Mouse (Mus musculus) liver, adult 2 months (tissue): ENCODE data around the gene Erv3. TPM values are rescaled to one million over a fixed set of nuclear protein-coding genes. Genes with fewer than 3 reads are reported as not detected.

Experiments
- DNase-seq: peaks from one replicate; pipeline ENCODE4 v3.0.0-alpha.2; 2011; ENCODE audit warnings: low read depth, low spot score; ENCODE audit errors: extremely low read depth
- H3K27ac ChIP-seq: fragments of 200-500 bp; replicated peaks from 2 replicates; pipeline ENCODE4 v1.5.1; 2012; ENCODE audit warnings: low read depth, mild to moderate bottlenecking, control low read depth, inconsistent platforms, low read length; ENCODE audit not compliant: insufficient read depth
- H3K27me3 ChIP-seq: fragments of 200-500 bp; 2 replicates; pipeline ENCODE4 v1.6.1; 2012; ENCODE audit warnings: mild to moderate bottlenecking, moderate library complexity, low read length, inconsistent platforms; ENCODE audit not compliant: control insufficient read depth, insufficient read depth
- H3K36me3 ChIP-seq: fragments of 200-500 bp; 2 replicates; pipeline ENCODE4 v1.6.1; 2012; ENCODE audit warnings: low read length, inconsistent platforms; ENCODE audit not compliant: control insufficient read depth, insufficient read depth
- H3K4me1 ChIP-seq: fragments of 200-500 bp; 2 replicates; pipeline ENCODE4 v1.6.1; 2011; ENCODE audit warnings: low read length; ENCODE audit not compliant: control insufficient read depth, insufficient read depth
- H3K4me3 ChIP-seq: fragments of 200-500 bp; 2 replicates; pipeline ENCODE4 v1.5.1; 2011; ENCODE audit warnings: low read depth, mild to moderate bottlenecking, control low read depth, low read length, moderate library complexity; ENCODE audit not compliant: insufficient read depth
- H3K79me2 ChIP-seq: fragments of 200-500 bp; 2 replicates; pipeline ENCODE4 v1.6.1; 2012; ENCODE audit warnings: inconsistent platforms, mild to moderate bottlenecking, low read length, moderate library complexity; ENCODE audit not compliant: control insufficient read depth, insufficient read depth
- H3K9ac ChIP-seq: fragments of 200-500 bp; 2 replicates; pipeline ENCODE4 v1.6.1; 2012; ENCODE audit warnings: low read depth, mild to moderate bottlenecking, control low read depth, inconsistent platforms, low read length
- CTCF ChIP-seq: fragments of 200-500 bp; IDR thresholded peaks from 2 replicates; pipeline ENCODE4 v1.5.1; 2011; ENCODE audit warnings: low read depth, low read length, control low read depth
- POLR2A ChIP-seq: fragments of 200-500 bp; IDR thresholded peaks from 2 replicates; pipeline ENCODE4 v1.6.1; 2011; ENCODE audit warnings: low read length, control low read depth; ENCODE audit not compliant: insufficient read depth; ENCODE audit errors: extremely low read depth
- WGBS: fragments of 180-500 bp; shearing (Covaris S2); methylation state at CpG from one replicate; pipeline ENCODE4 v1.1.7; 2018; 5-methylcytosine and 5-hydroxymethylcytosine counted together
- polyA plus RNA-seq: library from polyadenylated mRNA; depleted of rRNA; stranded (reverse); fragments of >200 nt; gene quantifications from 2 replicates; pipeline ENCODE4 v1.2.3, GENCODE M21; 2012
- total RNA-seq: library from RNA; depleted of rRNA; stranded (reverse); fragments of >200 nt; gene quantifications from 2 replicates; pipeline ENCODE4 v1.2.3, GENCODE M21; 2014

Erv3 gene
- total and polyA plus RNA-seq, 2 experiments = not detected

GRCm38 (mm10) chr2:131895106-131895505 is 35.6 kb upstream of the Erv3 start:
- 79% methylated on average over 2 of the region's 2 CpGs for WGBS
- H3K4me1 ChIP-seq = no peaks in the 10 kb centered on the region
- no peak overlapping the region for H3K9ac ChIP-seq
- no peaks in the 10 kb centered on the region for H3K79me2 ChIP-seq
- DNase-seq = no peak
- no peak for TF ChIP-seq CTCF
- no peak for TF ChIP-seq POLR2A
- H3K36me3 ChIP-seq = no peaks in the 10 kb centered on the region
- no peak overlapping the region for H3K27ac ChIP-seq
- H3K4me3 ChIP-seq = no peak overlapping the region
- 0 out of 2 replicates have a peak, but pooled peaks cover 3% of the 10 kb centered on the region for H3K27me3 ChIP-seq

GRCm38 (mm10) chr2:131892534-131892933 is 33.0 kb upstream of the Erv3 start:
- H3K27ac ChIP-seq = no peak overlapping the region
- no peaks in the 10 kb centered on the region for H3K79me2 ChIP-seq
- H3K9ac ChIP-seq = no peak overlapping the region
- no peak overlapping the region for H3K4me3 ChIP-seq
- H3K36me3 ChIP-seq = no peaks in the 10 kb centered on the region
- TF ChIP-seq POLR2A (no peak), CTCF (no peak)
- WGBS = 53% methylated on average over 5 of the region's 5 CpGs
- H3K4me1 ChIP-seq = no peaks in the 10 kb centered on the region
- H3K27me3 ChIP-seq = no peaks in the 10 kb centered on the region
- no peak for DNase-seq

- DNase-seq = no peak
- TF ChIP-seq CTCF (no peak), POLR2A (no peak)
- 73% methylated on average over 7 of the region's 7 CpGs for WGBS
- Histone ChIP-seq H3K4me1 (no peaks in the 10 kb centered on the region), H3K27me3 (no peaks in the 10 kb centered on the region), H3K36me3 (no peaks in the 10 kb centered on the region), H3K27ac (no peak overlapping the region), H3K4me3 (no peak overlapping the region), H3K9ac (no peak overlapping the region), H3K79me2 (no peaks in the 10 kb centered on the region)
Observed at GRCm38 (mm10) chr2:131888233-131888632, 28.7 kb upstream of the Erv3 start.

GRCm38 (mm10) chr2:131886503-131887160 is 27.1 kb upstream of the Erv3 start:
- Histone ChIP-seq H3K4me1 (peaks cover 3% of the 10 kb centered on the region), H3K36me3 (no peaks in the 10 kb centered on the region), H3K27me3 (no peaks in the 10 kb centered on the region), H3K27ac (no peak overlapping the region), H3K79me2 (no peaks in the 10 kb centered on the region), H3K9ac (no peak overlapping the region), H3K4me3 (no peak overlapping the region)
- TF ChIP-seq CTCF (no peak), POLR2A (no peak)
- DNase-seq = no peak
- WGBS = 89% methylated on average over 6 of the region's 6 CpGs

- H3K27me3 ChIP-seq = no peaks in the 10 kb centered on the region
- H3K4me1 ChIP-seq = peaks cover 7% of the 10 kb centered on the region
- no peak overlapping the region for H3K9ac ChIP-seq
- WGBS = 82% methylated on average over 2 of the region's 2 CpGs
- no peaks in the 10 kb centered on the region for H3K36me3 ChIP-seq
- H3K79me2 ChIP-seq = no peaks in the 10 kb centered on the region
- no peak overlapping the region for H3K4me3 ChIP-seq
- TF ChIP-seq CTCF (no peak), POLR2A (no peak)
- H3K27ac ChIP-seq = no peak overlapping the region
- DNase-seq = no peak
Observed at GRCm38 (mm10) chr2:131883136-131883535, 23.6 kb upstream of the Erv3 start.

GRCm38 (mm10) chr2:131881766-131882165 is 22.2 kb upstream of the Erv3 start:
- Histone ChIP-seq H3K36me3 (no peaks in the 10 kb centered on the region), H3K9ac (no peak overlapping the region; the same call in 1 of the 2 replicates), H3K4me3 (no peak overlapping the region), H3K79me2 (no peaks in the 10 kb centered on the region), H3K4me1 (peaks cover 7% of the 10 kb centered on the region), H3K27me3 (no peaks in the 10 kb centered on the region), H3K27ac (peak overlapping the region; percentile 57)
- WGBS = 28% methylated on average over 4 of the region's 4 CpGs
- DNase-seq = peak; percentile 85
- no peak for TF ChIP-seq CTCF
- no peak for TF ChIP-seq POLR2A
